Mouse (Mus musculus) cortical plate, adult 2 months (tissue): ENCODE measurements around the gene Wdr83. TPM values are rescaled to one million over a fixed set of nuclear protein-coding genes. Genes with fewer than 3 reads are reported as not detected.
A peak's percentile ranks its signal among the peaks of the same experiment; 100 is the strongest.

ENCODE experiments used
- H3K27ac ChIP-seq: fragments of 200-500 bp; 2 replicates; pipeline ENCODE4 v1.5.1; 2012; ENCODE audit warnings: low read length, control low read depth, inconsistent platforms; ENCODE audit not compliant: insufficient read depth
- H3K4me1 ChIP-seq: fragments of 200-500 bp; 2 replicates; pipeline ENCODE4 v1.6.1; 2011; ENCODE audit warnings: low read length; ENCODE audit not compliant: control insufficient read depth, insufficient read depth
- H3K4me3 ChIP-seq: fragments of 200-500 bp; 2 replicates; pipeline ENCODE4 v1.5.1; 2011; ENCODE audit warnings: mild to moderate bottlenecking, low read length, control low read depth; ENCODE audit not compliant: insufficient read depth
- CTCF ChIP-seq: fragments of 200-500 bp; IDR thresholded peaks from 2 replicates; pipeline ENCODE4 v1.5.1; 2011; ENCODE audit warnings: mild to moderate bottlenecking, control low read depth, low read length; ENCODE audit not compliant: insufficient read depth; ENCODE audit errors: extremely low read depth
- POLR2A ChIP-seq: fragments of 200-500 bp; IDR thresholded peaks from 2 replicates; pipeline ENCODE4 v1.6.1; 2011; ENCODE audit warnings: mild to moderate bottlenecking, low read length, control low read depth; ENCODE audit not compliant: insufficient read depth; ENCODE audit errors: extremely low read depth
- polyA plus RNA-seq: library from polyadenylated mRNA; depleted of rRNA; stranded (reverse); fragments of >200 nt; gene quantifications from 2 replicates; pipeline ENCODE4 v1.2.3, GENCODE M21; 2012

The Wdr83 gene
- polyA plus RNA-seq, 1 experiment = 54.7 TPM

GRCm38 (mm10) chr8:85037366-85037680, 43.8 kb downstream of the Wdr83 start:
- H3K4me3 ChIP-seq = peak overlapping the region; percentile 68
- no peaks in the 10 kb centered on the region; the same call in 1 of the 2 replicates for H3K4me1 ChIP-seq
- TF ChIP-seq POLR2A (no peak), CTCF (no peak)

GRCm38 (mm10) chr8:85036718-85037365, 44.3 kb downstream of the Wdr83 start, which contains the start of gene Tnpo2:
Gene Tnpo2, plus strand, starts transcription at chr8:85036915.
- Histone ChIP-seq H3K27ac (peak within 1 kb of the TSS; percentile 90), H3K4me3 (peak within 1 kb of the TSS; percentile 68), H3K4me1 (no peaks in the 10 kb centered on the region; the same call in 1 of the 2 replicates)
- no peak for TF ChIP-seq CTCF
- peak; percentile 54; the same call in 1 of the 2 replicates for TF ChIP-seq POLR2A

More at GRCm38 (mm10) chr8:85037366-85037680, 43.8 kb downstream of the Wdr83 start:
- peak overlapping the region; percentile 23; the same call in 1 of the 2 replicates for H3K27ac ChIP-seq

- peak overlapping the region; percentile 68 for H3K4me3 ChIP-seq
- TF ChIP-seq CTCF (no peak), POLR2A (no peak; the same call in 1 of the 2 replicates)
- no peak overlapping the region; the same call in 1 of the 2 replicates for H3K27ac ChIP-seq
- no peaks in the 10 kb centered on the region; the same call in 1 of the 2 replicates for H3K4me1 ChIP-seq
Observed at GRCm38 (mm10) chr8:85036381-85036717, 44.8 kb downstream of the Wdr83 start.

- Histone ChIP-seq H3K4me1 (no peaks in the 10 kb centered on the region; the same call in 1 of the 2 replicates), H3K27ac (no peak overlapping the region), H3K4me3 (peak overlapping the region; percentile 68)
- TF ChIP-seq CTCF = no peak
- no peak for TF ChIP-seq POLR2A
Observed at GRCm38 (mm10) chr8:85035728-85036310, 45.3 kb downstream of the Wdr83 start.

GRCm38 (mm10) chr8:85035165-85035727, 45.9 kb downstream of the Wdr83 start:
- H3K4me3 ChIP-seq = peak overlapping the region; percentile 68; the same call in 1 of the 2 replicates
- no peak overlapping the region for H3K27ac ChIP-seq
- H3K4me1 ChIP-seq = no peaks in the 10 kb centered on the region; the same call in 1 of the 2 replicates
- TF ChIP-seq POLR2A = no peak
- TF ChIP-seq CTCF = no peak

GRCm38 (mm10) chr8:85034764-85035163, 46.3 kb downstream of the Wdr83 start:
- Histone ChIP-seq H3K4me3 (no peak overlapping the region), H3K27ac (no peak overlapping the region)
- TF ChIP-seq CTCF (no peak), POLR2A (peak; percentile 41; the same call in 1 of the 2 replicates)

GRCm38 (mm10) chr8:85033867-85034266, 47.2 kb downstream of the Wdr83 start:
- TF ChIP-seq POLR2A = no peak
- no peak for TF ChIP-seq CTCF
- Histone ChIP-seq H3K27ac (no peak overlapping the region), H3K4me3 (no peak overlapping the region), H3K4me1 (no peaks in the 10 kb centered on the region; the same call in 1 of the 2 replicates)

More at GRCm38 (mm10) chr8:85034764-85035163, 46.3 kb downstream of the Wdr83 start:
- no peaks in the 10 kb centered on the region; the same call in 1 of the 2 replicates for H3K4me1 ChIP-seq

GRCm38 (mm10) chr8:85032622-85033311, 48.3 kb downstream of the Wdr83 start:
- H3K4me1 ChIP-seq = peaks cover 4% of the 10 kb centered on the region
- TF ChIP-seq POLR2A = no peak
- H3K4me3 ChIP-seq = no peak overlapping the region
- no peak overlapping the region for H3K27ac ChIP-seq

- Histone ChIP-seq H3K4me3 (no peak overlapping the region), H3K4me1 (peaks cover 7% of the 10 kb centered on the region), H3K27ac (no peak overlapping the region)
- TF ChIP-seq POLR2A (no peak), CTCF (no peak)
Observed at GRCm38 (mm10) chr8:85029271-85029670, 51.8 kb downstream of the Wdr83 start.

- Histone ChIP-seq H3K27ac (no peak overlapping the region), H3K4me1 (peaks cover 10% of the 10 kb centered on the region), H3K4me3 (peak overlapping the region; percentile 80; the same call in 1 of the 2 replicates)
- TF ChIP-seq CTCF = no peak
- no peak for TF ChIP-seq POLR2A
Observed at GRCm38 (mm10) chr8:85027922-85028321, 53.2 kb downstream of the Wdr83 start.
